Mouse (Mus musculus): ENCODE data around the gene Ing1. TPM values are rescaled to one million over a fixed set of nuclear protein-coding genes. Genes with fewer than 3 reads are reported as not detected.
"Not testable (repeated sequence)": the region's sequence is repeated elsewhere in the genome, so short reads cannot be mapped to it uniquely, and the experiment has no call there.

Gene Ing1
- polyA plus RNA-seq, 1 experiment = 39.4 TPM

- Histone ChIP-seq H3K4me3 (replicated peaks) (no peak overlapping the region), H3K4me1 (peaks cover 36% of the 10 kb centered on the region), H3K36me3 (replicated peaks; ENCODE audit: low read length) (peaks cover 63% of the 10 kb centered on the region), H3K9me3 (no peaks in the 10 kb centered on the region), H3K27me3 (replicated peaks) (no peaks in the 10 kb centered on the region)
- TF ChIP-seq FLI1 (IDR thresholded peaks at IDR 0.05; ENCODE audit: low read length) (no peak), GATA1 (IDR thresholded peaks at IDR 0.05; ENCODE audit: borderline replicate concordance, low read length) (no peak)
Measured at GRCm38 (mm10) chr8:11547063-11547462, 8.3 kb upstream of the Ing1 start.

- H3K4me3 ChIP-seq (replicated peaks) = peak overlapping the region; percentile 97
- H3K9me3 ChIP-seq = no peaks in the 10 kb centered on the region
- H3K4me1 ChIP-seq = peaks cover 54% of the 10 kb centered on the region
- no peak for TF ChIP-seq FLI1 (IDR thresholded peaks at IDR 0.05; ENCODE audit: low read length)
- no peak for TF ChIP-seq GATA1 (IDR thresholded peaks at IDR 0.05; ENCODE audit: borderline replicate concordance, low read length)
- peaks cover 42% of the 10 kb centered on the region for H3K36me3 ChIP-seq (replicated peaks; ENCODE audit: low read length)
- no peaks in the 10 kb centered on the region for H3K27me3 ChIP-seq (replicated peaks)
Measured at GRCm38 (mm10) chr8:11549706-11550105, 5.7 kb upstream of the Ing1 start.

DNA sequence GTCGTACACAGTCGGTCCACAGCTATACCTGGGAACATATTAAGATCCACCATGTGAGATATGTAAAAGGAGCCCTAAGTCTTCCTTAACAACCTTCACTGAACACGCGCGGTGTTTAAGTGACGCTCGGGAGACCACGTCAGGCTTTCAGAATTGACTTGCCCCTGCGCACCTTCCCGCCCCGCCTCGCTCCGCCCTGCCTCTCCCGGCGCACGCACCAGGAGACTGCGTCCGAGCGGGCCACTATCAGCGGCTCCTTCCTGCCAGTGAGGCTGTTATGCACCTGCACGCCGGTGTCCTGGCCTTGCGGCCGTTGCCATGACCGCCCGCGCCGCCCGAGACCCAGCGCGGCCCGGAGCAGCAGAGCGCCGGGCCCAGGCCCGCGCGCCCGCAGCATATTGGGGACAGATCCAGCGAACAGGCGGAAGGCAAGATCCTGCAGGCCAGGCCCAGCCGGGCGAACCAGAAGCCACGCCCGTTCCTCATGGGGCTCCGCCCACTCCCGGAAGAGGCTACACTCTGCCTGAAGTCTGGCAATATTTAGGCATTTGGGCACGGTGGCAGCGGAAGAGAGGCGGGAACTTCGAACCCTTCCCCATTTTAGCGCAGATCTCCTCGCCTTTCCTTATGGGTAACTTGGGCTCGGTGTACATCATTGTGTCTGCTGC, 5.0 kb upstream of the Ing1 start, which contains the start of gene Cars2:
Cars2 (minus strand) TSS at position 503 of the 668 bp plus-strand sequence.
- Histone ChIP-seq H3K4me1 (peaks cover 57% of the 10 kb centered on the region), H3K9me3 (no peaks in the 10 kb centered on the region), H3K27me3 (replicated peaks) (no peaks in the 10 kb centered on the region), H3K36me3 (replicated peaks; ENCODE audit: low read length) (peaks cover 35% of the 10 kb centered on the region), H3K4me3 (replicated peaks) (peak within 1 kb of the TSS; percentile 97)
- TF ChIP-seq GATA1 (IDR thresholded peaks at IDR 0.05; ENCODE audit: borderline replicate concordance, low read length) (no peak), FLI1 (IDR thresholded peaks at IDR 0.05; ENCODE audit: low read length) (no peak)

DNA sequence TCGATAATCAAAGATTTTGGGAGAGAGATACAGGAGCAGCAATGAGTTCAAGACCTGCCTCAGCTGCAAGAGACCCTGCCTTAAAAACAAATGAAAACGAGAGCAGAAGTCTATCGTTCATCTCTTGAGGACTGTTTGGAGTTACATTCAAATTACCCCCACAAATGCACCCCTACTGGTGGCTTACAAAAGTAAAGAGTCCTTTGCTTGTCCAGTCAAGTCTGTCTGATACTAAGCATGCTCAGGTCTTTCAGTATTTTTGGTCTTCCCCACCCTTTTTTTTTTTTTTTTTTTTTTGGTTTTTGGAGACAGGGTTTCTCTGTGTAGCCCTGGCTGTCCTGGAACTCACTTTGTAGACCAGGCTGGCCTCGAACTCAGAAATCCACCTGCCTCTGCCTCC, 3.9 kb upstream of the Ing1 start:
- H3K4me3 ChIP-seq (replicated peaks); H3K27me3 ChIP-seq (replicated peaks); H3K9me3 ChIP-seq: not testable (repeated sequence)
- peaks cover 24% of the 10 kb centered on the region for H3K36me3 ChIP-seq (replicated peaks; ENCODE audit: low read length)
- H3K4me1 ChIP-seq = peaks cover 57% of the 10 kb centered on the region

DNA sequence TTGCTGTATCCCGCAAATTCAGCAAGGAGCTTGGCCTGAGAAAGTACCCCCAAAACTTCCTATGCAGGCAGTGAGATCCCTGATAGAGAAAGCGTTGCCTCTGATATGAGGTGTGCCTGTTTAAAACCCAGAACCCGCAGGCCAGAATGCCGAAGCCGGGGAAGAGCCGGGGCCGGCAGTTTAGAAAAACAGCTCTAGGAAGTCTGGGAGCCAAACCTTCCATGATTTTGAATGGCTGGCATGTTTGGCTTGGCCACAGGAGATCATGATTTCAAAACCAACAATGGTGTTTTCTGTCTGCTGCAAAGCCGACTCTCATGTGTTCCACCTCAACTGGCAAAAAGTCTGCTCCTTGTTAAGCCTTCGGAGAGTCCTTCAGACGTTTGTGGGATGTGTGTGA, 3.0 kb upstream of the Ing1 start:
- TF ChIP-seq GATA1 (IDR thresholded peaks at IDR 0.05; ENCODE audit: borderline replicate concordance, low read length) (no peak), FLI1 (IDR thresholded peaks at IDR 0.05; ENCODE audit: low read length) (no peak)
- H3K9me3 ChIP-seq = no peaks in the 10 kb centered on the region
- no peaks in the 10 kb centered on the region for H3K27me3 ChIP-seq (replicated peaks)
- H3K36me3 ChIP-seq (replicated peaks; ENCODE audit: low read length) = peaks cover 17% of the 10 kb centered on the region
- peaks cover 51% of the 10 kb centered on the region for H3K4me1 ChIP-seq
- H3K4me3 ChIP-seq (replicated peaks) = no peak overlapping the region

GRCm38 (mm10) chr8:11555720-11556591, 585 bp downstream of the Ing1 start:
- Histone ChIP-seq H3K9me3 (no peaks in the 10 kb centered on the region), H3K4me3 (replicated peaks) (peak overlapping the region; percentile 100), H3K27me3 (replicated peaks) (no peaks in the 10 kb centered on the region), H3K4me1 (peaks cover 50% of the 10 kb centered on the region), H3K36me3 (replicated peaks; ENCODE audit: low read length) (peaks cover 11% of the 10 kb centered on the region)
- no peak for TF ChIP-seq FLI1 (IDR thresholded peaks at IDR 0.05; ENCODE audit: low read length)
- no peak for TF ChIP-seq GATA1 (IDR thresholded peaks at IDR 0.05; ENCODE audit: borderline replicate concordance, low read length)

- no peaks in the 10 kb centered on the region for H3K27me3 ChIP-seq (replicated peaks)
- peak overlapping the region; percentile 100 for H3K4me3 ChIP-seq (replicated peaks)
- H3K9me3 ChIP-seq = no peaks in the 10 kb centered on the region
- TF ChIP-seq FLI1 (IDR thresholded peaks at IDR 0.05; ENCODE audit: low read length) (no peak), GATA1 (IDR thresholded peaks at IDR 0.05; ENCODE audit: borderline replicate concordance, low read length) (no peak)
- H3K4me1 ChIP-seq = peaks cover 55% of the 10 kb centered on the region
- H3K36me3 ChIP-seq (replicated peaks; ENCODE audit: low read length) = peaks cover 20% of the 10 kb centered on the region
Measured at GRCm38 (mm10) chr8:11556691-11557423, 1.5 kb downstream of the Ing1 start.

GRCm38 (mm10) chr8:11557424-11557767, 2.0 kb downstream of the Ing1 start:
- no peaks in the 10 kb centered on the region for H3K9me3 ChIP-seq
- H3K4me1 ChIP-seq = peaks cover 54% of the 10 kb centered on the region
- H3K27me3 ChIP-seq (replicated peaks) = no peaks in the 10 kb centered on the region
- peaks cover 26% of the 10 kb centered on the region for H3K36me3 ChIP-seq (replicated peaks; ENCODE audit: low read length)
- TF ChIP-seq FLI1 (IDR thresholded peaks at IDR 0.05; ENCODE audit: low read length) (no peak), GATA1 (IDR thresholded peaks at IDR 0.05; ENCODE audit: borderline replicate concordance, low read length) (no peak)
- peak overlapping the region; percentile 100 for H3K4me3 ChIP-seq (replicated peaks)

DNA sequence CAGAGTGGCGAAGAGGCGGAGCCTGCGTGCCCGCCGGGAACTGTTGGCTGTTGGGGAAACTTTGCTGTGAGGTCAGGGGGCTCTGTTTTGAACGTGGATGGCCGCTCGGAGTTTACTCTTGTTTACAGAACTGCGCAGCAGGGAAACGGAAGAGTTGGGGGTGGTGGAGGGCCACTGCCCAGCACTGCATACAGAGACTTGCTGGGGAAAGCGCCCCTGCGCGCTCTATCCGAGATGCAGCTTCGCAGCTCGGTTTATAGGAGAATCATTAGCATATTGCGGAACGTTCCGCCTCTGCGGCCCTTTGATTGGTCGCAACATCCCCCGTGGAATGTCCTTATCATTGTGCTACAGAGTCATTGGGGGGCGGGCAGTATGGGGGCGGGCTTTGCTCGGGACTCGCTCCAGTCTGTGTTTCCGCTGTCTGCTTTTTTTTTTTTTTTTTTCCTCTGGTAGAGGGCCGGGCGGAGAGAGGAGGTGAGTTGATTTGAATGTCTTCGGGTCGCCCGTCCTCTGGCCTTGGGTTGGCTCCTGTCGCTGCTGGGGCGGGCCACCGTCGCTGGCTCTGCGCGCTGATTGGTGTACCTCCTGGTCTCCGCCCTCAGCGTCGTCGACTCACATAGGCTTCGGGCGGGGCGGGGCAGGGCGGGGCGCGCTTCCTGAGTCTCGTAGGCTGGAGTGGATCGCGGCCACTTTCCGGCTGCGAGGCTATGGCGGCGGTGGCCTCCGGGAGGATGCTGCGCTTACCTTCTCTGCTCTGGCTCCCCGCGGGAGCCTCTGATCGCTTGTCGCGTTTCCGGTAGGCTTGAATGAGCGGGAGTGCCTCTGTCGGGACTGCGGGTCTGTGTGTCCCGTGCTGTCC, 2.6 kb downstream of the Ing1 start:
- Histone ChIP-seq H3K36me3 (replicated peaks; ENCODE audit: low read length) (peaks cover 26% of the 10 kb centered on the region), H3K4me1 (peaks cover 54% of the 10 kb centered on the region)
- TF ChIP-seq GATA1 (IDR thresholded peaks at IDR 0.05; ENCODE audit: borderline replicate concordance, low read length) (peak; percentile 41; the same call in 1 of the 3 replicates), FLI1 (IDR thresholded peaks at IDR 0.05; ENCODE audit: low read length) (no peak)

More for the DNA sequence above, 2.6 kb downstream of the Ing1 start:
- peak overlapping the region; percentile 100 for H3K4me3 ChIP-seq (replicated peaks)
- no peaks in the 10 kb centered on the region for H3K27me3 ChIP-seq (replicated peaks)
- no peaks in the 10 kb centered on the region for H3K9me3 ChIP-seq

Data from megakaryocyte, embryonic 14.5 days (primary cell).